Mouse (Mus musculus) intestine, embryonic 16.5 days (tissue): ENCODE measurements around the gene Nr1h3. TPM values are rescaled to one million over a fixed set of nuclear protein-coding genes. Genes with fewer than 3 reads are reported as not detected.

Source experiments
- ATAC-seq: fragments of 200-750 bp; cut with Nextera tagmentation; 2 replicates; pipeline ENCODE4 v1.8.0; 2017; ENCODE audit warnings: moderate TSS enrichment, moderate library complexity
- H3K27ac ChIP-seq: fragments of 300-500 bp; sonication (generic); 2 replicates; pipeline ENCODE4 v1.5.1; 2014; ENCODE audit warnings: mild to moderate bottlenecking, low read length
- H3K27me3 ChIP-seq: fragments of 300-500 bp; sonication (generic); replicated peaks from 2 replicates; pipeline ENCODE4 v1.6.1; 2014; ENCODE audit warnings: low read length, control low read depth, mixed read lengths; ENCODE audit not compliant: control insufficient read depth, insufficient read depth
- H3K36me3 ChIP-seq: fragments of 300-500 bp; sonication (generic); 2 replicates; pipeline ENCODE4 v1.6.1; 2014; ENCODE audit warnings: low read length, control low read depth; ENCODE audit not compliant: control insufficient read depth, insufficient read depth
- H3K4me1 ChIP-seq: fragments of 300-500 bp; sonication (generic); 2 replicates; pipeline ENCODE4 v1.6.1; 2014; ENCODE audit warnings: low read length, control low read depth, mixed read lengths; ENCODE audit not compliant: control insufficient read depth, insufficient read depth
- H3K4me2 ChIP-seq: fragments of 300-500 bp; sonication (generic); 2 replicates; pipeline ENCODE4 v1.6.1; 2014; ENCODE audit warnings: low read depth, low read length, control low read depth
- H3K4me3 ChIP-seq: fragments of 300-500 bp; sonication (generic); 2 replicates; pipeline ENCODE4 v1.5.1; 2014; ENCODE audit warnings: mild to moderate bottlenecking, low read length
- H3K9ac ChIP-seq: fragments of 300-500 bp; sonication (generic); 2 replicates; pipeline ENCODE4 v1.6.1; 2014; ENCODE audit warnings: low read depth, low read length
- H3K9me3 ChIP-seq: fragments of 300-500 bp; sonication (generic); 2 replicates; pipeline ENCODE4 v1.6.1; 2016; ENCODE audit warnings: low read length, control low read depth; ENCODE audit not compliant: control insufficient read depth
- WGBS: fragments of 180-500 bp; shearing (Covaris S2); extraction: QIAGEN DNeasy Blood & Tissue Kit; methylation state at CpG from one replicate; pipeline ENCODE4 v1.1.7; 2014; 5-methylcytosine and 5-hydroxymethylcytosine counted together
- polyA plus RNA-seq: library from polyadenylated mRNA; unstranded; fragments of >200 nt; fragmentation: Nextera tagmentation; extraction: Ambion mirVana; gene quantifications from 2 replicates; pipeline ENCODE4 v1.2.1, GENCODE M21; 2015

Nr1h3 gene
- polyA plus RNA-seq, 1 experiment from 2014 or later, result 21.8 TPM

DNA sequence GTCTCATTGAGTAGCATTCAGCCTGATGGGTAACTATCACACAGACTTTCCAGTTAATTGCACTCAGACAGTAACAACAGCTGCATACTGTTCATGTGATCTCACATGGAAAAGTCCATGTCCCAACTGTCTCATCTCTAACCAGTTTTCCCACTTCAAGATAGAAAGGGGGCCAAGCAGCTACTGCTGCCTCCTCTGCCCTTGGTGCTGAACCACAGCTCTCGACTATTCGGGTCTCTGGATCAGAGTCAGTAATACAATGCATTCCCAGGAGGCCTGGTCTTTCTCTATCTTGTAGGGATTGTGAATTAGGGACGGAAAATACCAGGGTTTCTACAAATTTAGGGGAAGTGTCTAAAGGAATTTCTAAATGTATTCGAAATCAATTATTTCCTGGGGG is 22.8 kb downstream of the Nr1h3 start:
- no peak for ATAC-seq
- H3K27ac ChIP-seq, result no peak overlapping the region
- peaks cover 4% of the 10 kb centered on the region for H3K4me1 ChIP-seq
- H3K9ac ChIP-seq, result no peak overlapping the region
- no peak overlapping the region for H3K4me3 ChIP-seq
- no peak overlapping the region for H3K4me2 ChIP-seq
- H3K27me3 ChIP-seq, result no peaks in the 10 kb centered on the region
- WGBS, result 38% methylated on average over 4 of the region's 4 CpGs
- peaks cover 8% of the 10 kb centered on the region; the same call in 1 of the 2 replicates for H3K36me3 ChIP-seq
- no peaks in the 10 kb centered on the region for H3K9me3 ChIP-seq

DNA sequence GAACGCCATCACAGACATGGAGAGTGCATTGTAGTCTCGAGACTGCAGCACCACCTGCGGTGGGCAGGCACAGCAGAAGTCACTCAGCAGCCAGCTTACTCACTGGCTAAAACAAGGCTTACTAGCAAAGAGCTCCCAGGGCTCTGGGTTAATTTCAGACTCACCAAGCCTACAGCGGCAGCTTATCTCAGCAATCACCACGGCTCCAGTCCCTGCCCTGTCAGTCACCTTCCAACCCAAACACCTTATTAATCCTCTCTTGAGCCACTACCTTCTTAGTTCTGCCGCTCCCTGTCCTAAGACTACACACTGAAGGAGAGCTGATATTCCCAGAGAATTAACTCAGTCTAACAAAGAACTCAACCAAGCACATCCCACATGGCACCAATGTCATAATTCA is 26.4 kb downstream of the Nr1h3 start:
- Histone ChIP-seq H3K4me2 (no peak overlapping the region), H3K27me3 (no peaks in the 10 kb centered on the region), H3K9me3 (no peaks in the 10 kb centered on the region), H3K27ac (no peak overlapping the region), H3K36me3 (peaks cover 8% of the 10 kb centered on the region; the same call in 1 of the 2 replicates), H3K9ac (no peak overlapping the region), H3K4me1 (no peaks in the 10 kb centered on the region), H3K4me3 (no peak overlapping the region)
- no peak for ATAC-seq
- WGBS, result 62% methylated on average over 6 of the region's 6 CpGs

DNA sequence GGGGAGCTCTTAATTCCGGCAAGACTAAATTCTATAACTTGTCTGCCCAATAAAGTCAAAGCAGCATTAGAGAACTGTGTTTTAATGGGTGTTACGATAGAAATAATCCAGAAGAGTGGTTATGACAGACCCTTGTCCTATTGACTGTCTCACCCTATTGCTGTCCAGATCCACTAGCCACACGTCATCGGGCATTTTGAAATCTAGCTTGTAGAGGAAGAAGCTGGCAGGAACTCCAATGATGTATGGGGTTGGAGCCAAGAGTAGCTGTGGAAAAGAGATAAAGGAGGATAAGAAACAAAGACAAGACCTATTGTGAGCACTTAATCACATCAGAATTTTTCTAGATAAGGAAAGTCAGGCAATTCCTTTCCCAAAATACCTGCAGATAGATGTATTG is 27.1 kb downstream of the Nr1h3 start:
- no peaks in the 10 kb centered on the region for H3K4me1 ChIP-seq
- H3K27ac ChIP-seq, result no peak overlapping the region
- H3K36me3 ChIP-seq, result peaks cover 8% of the 10 kb centered on the region; the same call in 1 of the 2 replicates
- no peak overlapping the region for H3K4me3 ChIP-seq
- no peak for ATAC-seq
- no peaks in the 10 kb centered on the region for H3K27me3 ChIP-seq
- 93% methylated on average over 4 of the region's 4 CpGs for WGBS
- no peak overlapping the region for H3K9ac ChIP-seq
- H3K4me2 ChIP-seq, result no peak overlapping the region
- H3K9me3 ChIP-seq, result no peaks in the 10 kb centered on the region

DNA sequence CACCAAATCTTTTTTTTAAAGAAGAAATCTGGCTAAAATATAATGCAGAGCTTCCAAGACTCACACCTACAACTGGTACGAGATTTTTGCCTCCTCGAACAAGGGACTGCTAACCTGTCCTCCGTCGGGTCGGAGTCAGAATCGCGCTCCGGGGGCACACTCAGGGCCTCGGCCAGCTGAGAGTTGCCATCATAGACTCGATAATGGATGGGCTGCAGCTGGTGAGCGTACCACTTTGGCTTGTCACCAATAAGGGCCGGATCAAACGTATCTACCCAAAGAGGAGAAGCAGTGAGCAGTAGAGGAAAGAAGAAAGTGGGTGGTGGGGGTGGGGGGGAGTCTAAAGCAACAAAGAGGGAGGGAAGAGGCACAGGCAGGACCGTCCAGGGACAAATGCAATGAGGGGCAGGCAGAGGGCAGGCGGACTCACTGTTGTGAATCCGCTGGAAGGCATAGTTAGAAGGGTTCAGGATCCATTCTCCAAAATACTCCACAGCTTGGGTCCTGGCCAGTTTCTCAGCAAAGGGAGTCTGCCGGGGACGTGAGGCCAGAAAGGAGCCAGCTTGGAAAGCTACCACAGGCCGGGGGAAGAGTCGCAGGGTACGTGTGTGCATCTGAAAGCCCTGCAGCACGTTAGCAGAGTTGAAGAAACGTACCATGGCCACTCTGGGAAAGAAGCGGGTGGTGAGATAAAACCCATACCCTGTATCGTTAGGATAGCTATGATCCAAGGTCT is 32.9 kb downstream of the Nr1h3 start:
- H3K27me3 ChIP-seq, result no peaks in the 10 kb centered on the region
- H3K9me3 ChIP-seq, result no peaks in the 10 kb centered on the region
- no peak overlapping the region for H3K27ac ChIP-seq
- H3K9ac ChIP-seq, result no peak overlapping the region
- peaks cover 8% of the 10 kb centered on the region; the same call in 1 of the 2 replicates for H3K36me3 ChIP-seq
- H3K4me3 ChIP-seq, result no peak overlapping the region
- no peak overlapping the region for H3K4me2 ChIP-seq
- H3K4me1 ChIP-seq, result no peaks in the 10 kb centered on the region
- WGBS, result 87% methylated on average over 25 of the region's 25 CpGs
- no peak for ATAC-seq

DNA sequence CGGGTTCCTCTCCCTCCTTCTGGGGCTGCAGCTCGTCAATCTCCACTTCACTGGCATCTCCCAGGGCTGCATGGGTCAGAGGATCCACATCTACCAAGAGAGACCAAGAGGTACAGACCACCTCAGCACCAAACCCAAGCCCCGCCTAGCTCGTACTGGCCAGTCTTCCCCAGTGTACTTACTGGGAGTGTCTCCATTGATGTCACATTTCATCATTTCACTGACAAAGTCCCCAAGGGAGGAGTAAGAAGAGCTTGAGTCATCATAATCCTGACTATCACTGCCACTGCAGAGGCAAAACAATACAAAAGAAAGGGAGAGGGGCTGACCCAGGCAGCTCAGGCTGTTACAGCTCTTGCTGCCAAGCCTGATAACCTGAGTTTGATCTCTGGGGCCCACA is 35.0 kb downstream of the Nr1h3 start:
- no peaks in the 10 kb centered on the region for H3K4me1 ChIP-seq
- WGBS, result 63% methylated on average over 4 of the region's 4 CpGs
- H3K4me3 ChIP-seq, result no peak overlapping the region
- H3K4me2 ChIP-seq, result no peak overlapping the region
- no peak overlapping the region for H3K27ac ChIP-seq
- H3K27me3 ChIP-seq, result no peaks in the 10 kb centered on the region
- ATAC-seq, result no peak
- no peaks in the 10 kb centered on the region for H3K9me3 ChIP-seq
- no peak overlapping the region for H3K9ac ChIP-seq
- H3K36me3 ChIP-seq, result peaks cover 12% of the 10 kb centered on the region

DNA sequence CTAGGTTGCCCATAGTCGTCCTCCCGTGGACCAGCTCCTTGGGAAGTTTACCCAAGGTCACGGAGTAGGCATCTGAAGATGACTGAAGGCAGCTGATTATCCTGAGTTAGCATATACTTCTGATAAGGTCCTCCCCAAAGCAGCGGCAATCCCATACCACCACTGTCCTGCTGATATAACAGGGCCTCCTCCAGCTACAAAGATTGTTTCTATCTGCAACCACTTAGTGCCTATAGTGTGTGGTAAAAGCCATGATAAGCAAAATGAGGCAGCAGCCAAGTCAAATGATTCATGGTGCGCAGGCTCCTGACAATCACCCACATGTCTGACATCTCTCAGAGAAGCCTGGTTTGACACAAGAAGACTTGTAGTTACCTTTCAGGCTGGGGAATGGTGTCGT is 37.6 kb downstream of the Nr1h3 start:
- WGBS, result 89% methylated on average over 6 of the region's 6 CpGs
- Histone ChIP-seq H3K4me2 (no peak overlapping the region), H3K27me3 (no peaks in the 10 kb centered on the region), H3K4me3 (no peak overlapping the region), H3K4me1 (no peaks in the 10 kb centered on the region), H3K27ac (no peak overlapping the region), H3K36me3 (peaks cover 12% of the 10 kb centered on the region), H3K9me3 (no peaks in the 10 kb centered on the region), H3K9ac (no peak overlapping the region)
- ATAC-seq, result no peak

DNA sequence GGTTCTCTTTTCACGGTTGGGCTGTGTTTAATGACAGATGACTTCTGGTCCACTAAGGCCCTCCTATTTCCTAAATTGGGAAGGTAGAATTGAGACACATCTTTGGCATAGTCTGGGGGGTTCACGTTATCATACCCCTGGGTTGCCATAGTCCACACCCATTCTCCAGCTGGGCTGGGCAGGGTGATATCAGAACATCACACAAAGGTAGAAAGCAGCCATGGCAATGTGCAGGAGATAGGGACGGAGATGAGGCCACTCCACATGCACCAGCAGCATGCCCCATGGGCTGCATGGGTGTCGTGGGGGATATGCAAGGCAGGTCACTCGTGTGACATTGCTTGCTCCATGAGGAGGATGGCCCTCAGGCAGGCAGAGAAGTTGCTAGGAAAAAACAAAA is 39.1 kb downstream of the Nr1h3 start:
- no peak overlapping the region for H3K4me3 ChIP-seq
- WGBS, result 71% methylated on average over 5 of the region's 5 CpGs

DNA sequence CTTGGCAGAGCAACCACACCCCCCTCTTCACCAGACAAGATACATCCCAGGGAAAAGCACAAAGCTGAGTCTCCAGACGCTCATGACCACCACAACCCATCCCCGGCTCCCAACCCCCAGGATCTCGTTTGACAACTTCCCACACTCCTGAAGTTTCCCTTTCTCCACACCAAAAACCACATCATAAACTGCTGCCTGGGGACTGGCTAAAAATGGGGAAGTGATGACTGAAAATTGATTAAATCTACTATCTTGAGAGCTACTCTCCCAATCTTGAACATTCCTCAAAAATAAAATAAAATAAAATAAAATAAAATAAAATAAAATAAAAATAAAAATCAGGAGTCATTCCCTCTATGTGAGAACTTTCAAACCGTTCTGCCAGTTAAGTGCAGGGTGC is 39.7 kb downstream of the Nr1h3 start:
- Histone ChIP-seq H3K4me1 (no peaks in the 10 kb centered on the region), H3K36me3 (peaks cover 12% of the 10 kb centered on the region), H3K27me3 (no peaks in the 10 kb centered on the region), H3K27ac (no peak overlapping the region), H3K4me2 (no peak overlapping the region), H3K9me3 (no peaks in the 10 kb centered on the region), H3K4me3 (no peak overlapping the region), H3K9ac (no peak overlapping the region)
- 81% methylated on average over 4 of the region's 4 CpGs for WGBS
- no peak for ATAC-seq

More for the DNA sequence above, 39.1 kb downstream of the Nr1h3 start:
- Histone ChIP-seq H3K27ac (no peak overlapping the region), H3K9ac (no peak overlapping the region), H3K9me3 (no peaks in the 10 kb centered on the region), H3K4me1 (no peaks in the 10 kb centered on the region), H3K4me2 (no peak overlapping the region), H3K27me3 (no peaks in the 10 kb centered on the region), H3K36me3 (peaks cover 12% of the 10 kb centered on the region)
- ATAC-seq, result no peak

DNA sequence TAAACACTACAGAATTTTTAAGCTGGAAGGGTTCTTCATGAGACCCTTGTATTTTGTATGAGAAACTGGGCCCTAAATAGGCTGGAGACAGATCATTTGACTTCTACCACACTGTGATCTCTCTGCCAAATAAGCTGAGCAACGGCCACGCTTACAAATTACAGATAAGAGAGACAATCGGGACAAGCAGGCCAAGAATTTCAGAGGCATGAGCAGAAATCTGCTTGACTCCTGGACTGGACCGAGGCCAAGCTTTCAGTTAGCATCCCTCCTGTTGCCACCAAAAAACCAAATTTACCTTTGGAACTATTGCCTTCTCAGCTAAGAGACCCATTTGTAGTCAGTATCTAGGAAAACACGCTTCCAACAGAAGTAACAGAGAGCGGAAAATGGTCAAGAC is 42.0 kb downstream of the Nr1h3 start:
- H3K4me1 ChIP-seq, result no peaks in the 10 kb centered on the region; the same call in 1 of the 2 replicates
- H3K27ac ChIP-seq, result no peak overlapping the region
- no peaks in the 10 kb centered on the region for H3K27me3 ChIP-seq
- no peak for ATAC-seq
- no peak overlapping the region for H3K4me2 ChIP-seq
- no peak overlapping the region for H3K4me3 ChIP-seq
- 81% methylated on average over 6 of the region's 6 CpGs for WGBS
- H3K9me3 ChIP-seq, result no peaks in the 10 kb centered on the region
- H3K36me3 ChIP-seq, result peaks cover 6% of the 10 kb centered on the region; the same call in 1 of the 2 replicates
- H3K9ac ChIP-seq, result no peak overlapping the region
